Mouse (Mus musculus): ENCODE results near the gene Aplnr. TPM values are rescaled to one million over a fixed set of nuclear protein-coding genes. Genes with fewer than 3 reads are reported as not detected.

Aplnr gene
- polyA plus RNA-seq, 1 experiment from 2014 or later = 8.9 TPM

GRCm38 (mm10) chr2:85131724-85132123 is 4.3 kb upstream of the Aplnr start:
- no peak overlapping the region for H3K27ac ChIP-seq (ENCODE audit: low read depth, low read length)

GRCm38 (mm10) chr2:85132204-85132603 is 3.8 kb upstream of the Aplnr start:
- Histone ChIP-seq H3K4me3 (ENCODE audit: low read depth, low read length) (no peak overlapping the region), H3K36me3 (ENCODE audit: control insufficient read depth, insufficient read depth, low read length) (no peaks in the 10 kb centered on the region), H3K9ac (ENCODE audit: low read depth, low read length) (no peak overlapping the region), H3K27me3 (ENCODE audit: control insufficient read depth, insufficient read depth, low read length) (peaks cover 3% of the 10 kb centered on the region; the same call in 1 of the 2 replicates), H3K4me2 (no peak overlapping the region), H3K27ac (ENCODE audit: low read depth, low read length) (no peak overlapping the region), H3K9me3 (replicated peaks; ENCODE audit: control insufficient read depth, low read length) (no peaks in the 10 kb centered on the region), H3K4me1 (ENCODE audit: control insufficient read depth, insufficient read depth, low read length) (peaks cover 19% of the 10 kb centered on the region)
- 25% methylated on average over 2 of the region's 2 CpGs for WGBS (ENCODE audit: insufficient replicate concordance)
- no peak for ATAC-seq (replicated peaks; ENCODE audit: insufficient number of reproducible peaks, low FRiP score, low TSS enrichment)

More at GRCm38 (mm10) chr2:85131724-85132123, 4.3 kb upstream of the Aplnr start:
- no peak overlapping the region for H3K4me2 ChIP-seq
- no peaks in the 10 kb centered on the region for H3K27me3 ChIP-seq (ENCODE audit: control insufficient read depth, insufficient read depth, low read length)
- no peaks in the 10 kb centered on the region for H3K36me3 ChIP-seq (ENCODE audit: control insufficient read depth, insufficient read depth, low read length)
- no peaks in the 10 kb centered on the region for H3K9me3 ChIP-seq (replicated peaks; ENCODE audit: control insufficient read depth, low read length)
- H3K4me3 ChIP-seq (ENCODE audit: low read depth, low read length) = no peak overlapping the region
- no peak overlapping the region for H3K9ac ChIP-seq (ENCODE audit: low read depth, low read length)
- no peak; the same call in 1 of the 2 replicates for ATAC-seq (replicated peaks; ENCODE audit: insufficient number of reproducible peaks, low FRiP score, low TSS enrichment)
- H3K4me1 ChIP-seq (ENCODE audit: control insufficient read depth, insufficient read depth, low read length) = peaks cover 19% of the 10 kb centered on the region
- WGBS (ENCODE audit: insufficient replicate concordance) = 7% methylated on average over 1 of the region's 1 CpGs

GRCm38 (mm10) chr2:85135099-85135498 is 926 bp upstream of the Aplnr start:
- no peaks in the 10 kb centered on the region for H3K9me3 ChIP-seq (replicated peaks; ENCODE audit: control insufficient read depth, low read length)
- H3K9ac ChIP-seq (ENCODE audit: low read depth, low read length) = no peak overlapping the region
- 49% methylated on average over 1 of the region's 1 CpGs for WGBS (ENCODE audit: insufficient replicate concordance)
- no peak overlapping the region for H3K4me3 ChIP-seq (ENCODE audit: low read depth, low read length)
- ATAC-seq (replicated peaks; ENCODE audit: insufficient number of reproducible peaks, low FRiP score, low TSS enrichment) = no peak
- peaks cover 3% of the 10 kb centered on the region; the same call in 1 of the 2 replicates for H3K27me3 ChIP-seq (ENCODE audit: control insufficient read depth, insufficient read depth, low read length)
- H3K4me1 ChIP-seq (ENCODE audit: control insufficient read depth, insufficient read depth, low read length) = peaks cover 26% of the 10 kb centered on the region
- no peak overlapping the region for H3K27ac ChIP-seq (ENCODE audit: low read depth, low read length)
- H3K4me2 ChIP-seq = no peak overlapping the region
- H3K36me3 ChIP-seq (ENCODE audit: control insufficient read depth, insufficient read depth, low read length) = no peaks in the 10 kb centered on the region

GRCm38 (mm10) chr2:85136831-85137520 is 951 bp downstream of the Aplnr start:
- H3K36me3 ChIP-seq (ENCODE audit: control insufficient read depth, insufficient read depth, low read length) = no peaks in the 10 kb centered on the region
- ATAC-seq (replicated peaks; ENCODE audit: insufficient number of reproducible peaks, low FRiP score, low TSS enrichment) = no peak
- H3K27me3 ChIP-seq (ENCODE audit: control insufficient read depth, insufficient read depth, low read length) = peaks cover 3% of the 10 kb centered on the region; the same call in 1 of the 2 replicates
- H3K4me1 ChIP-seq (ENCODE audit: control insufficient read depth, insufficient read depth, low read length) = peaks cover 16% of the 10 kb centered on the region
- 51% methylated on average over 21 of the region's 21 CpGs for WGBS (ENCODE audit: insufficient replicate concordance)
- no peaks in the 10 kb centered on the region for H3K9me3 ChIP-seq (replicated peaks; ENCODE audit: control insufficient read depth, low read length)
- H3K4me3 ChIP-seq (ENCODE audit: low read depth, low read length) = no peak overlapping the region
- H3K27ac ChIP-seq (ENCODE audit: low read depth, low read length) = no peak overlapping the region
- H3K4me2 ChIP-seq = no peak overlapping the region
- H3K9ac ChIP-seq (ENCODE audit: low read depth, low read length) = no peak overlapping the region

- 29% methylated on average over 10 of the region's 10 CpGs for WGBS (ENCODE audit: insufficient replicate concordance)
- no peak overlapping the region for H3K4me2 ChIP-seq
- peaks cover 3% of the 10 kb centered on the region; the same call in 1 of the 2 replicates for H3K27me3 ChIP-seq (ENCODE audit: control insufficient read depth, insufficient read depth, low read length)
- H3K4me1 ChIP-seq (ENCODE audit: control insufficient read depth, insufficient read depth, low read length) = peaks cover 9% of the 10 kb centered on the region
- H3K9ac ChIP-seq (ENCODE audit: low read depth, low read length) = no peak overlapping the region
- H3K36me3 ChIP-seq (ENCODE audit: control insufficient read depth, insufficient read depth, low read length) = no peaks in the 10 kb centered on the region
- no peak for ATAC-seq (replicated peaks; ENCODE audit: insufficient number of reproducible peaks, low FRiP score, low TSS enrichment)
- H3K27ac ChIP-seq (ENCODE audit: low read depth, low read length) = no peak overlapping the region
- H3K4me3 ChIP-seq (ENCODE audit: low read depth, low read length) = no peak overlapping the region
- H3K9me3 ChIP-seq (replicated peaks; ENCODE audit: control insufficient read depth, low read length) = no peaks in the 10 kb centered on the region
Measured at GRCm38 (mm10) chr2:85137601-85138140, 1.6 kb downstream of the Aplnr start.

GRCm38 (mm10) chr2:85138143-85138542 is 2.1 kb downstream of the Aplnr start:
- Histone ChIP-seq H3K4me3 (ENCODE audit: low read depth, low read length) (no peak overlapping the region), H3K27me3 (ENCODE audit: control insufficient read depth, insufficient read depth, low read length) (peaks cover 3% of the 10 kb centered on the region; the same call in 1 of the 2 replicates), H3K4me1 (ENCODE audit: control insufficient read depth, insufficient read depth, low read length) (peaks cover 8% of the 10 kb centered on the region), H3K4me2 (no peak overlapping the region), H3K9ac (ENCODE audit: low read depth, low read length) (no peak overlapping the region), H3K9me3 (replicated peaks; ENCODE audit: control insufficient read depth, low read length) (no peaks in the 10 kb centered on the region), H3K36me3 (ENCODE audit: control insufficient read depth, insufficient read depth, low read length) (no peaks in the 10 kb centered on the region), H3K27ac (ENCODE audit: low read depth, low read length) (no peak overlapping the region)
- no peak for ATAC-seq (replicated peaks; ENCODE audit: insufficient number of reproducible peaks, low FRiP score, low TSS enrichment)
- 32% methylated on average over 2 of the region's 2 CpGs for WGBS (ENCODE audit: insufficient replicate concordance)

GRCm38 (mm10) chr2:85139393-85139792 is 3.4 kb downstream of the Aplnr start:
- Histone ChIP-seq H3K9ac (ENCODE audit: low read depth, low read length) (no peak overlapping the region), H3K36me3 (ENCODE audit: control insufficient read depth, insufficient read depth, low read length) (no peaks in the 10 kb centered on the region), H3K4me1 (ENCODE audit: control insufficient read depth, insufficient read depth, low read length) (peaks cover 8% of the 10 kb centered on the region), H3K9me3 (replicated peaks; ENCODE audit: control insufficient read depth, low read length) (no peaks in the 10 kb centered on the region), H3K4me2 (no peak overlapping the region; the same call in 1 of the 2 replicates), H3K27ac (ENCODE audit: low read depth, low read length) (no peak overlapping the region), H3K4me3 (ENCODE audit: low read depth, low read length) (no peak overlapping the region), H3K27me3 (ENCODE audit: control insufficient read depth, insufficient read depth, low read length) (peaks cover 3% of the 10 kb centered on the region; the same call in 1 of the 2 replicates)
- WGBS (ENCODE audit: insufficient replicate concordance) = 22% methylated on average over 4 of the region's 4 CpGs
- ATAC-seq (replicated peaks; ENCODE audit: insufficient number of reproducible peaks, low FRiP score, low TSS enrichment) = no peak

GRCm38 (mm10) chr2:85139846-85140245 is 3.8 kb downstream of the Aplnr start:
- Histone ChIP-seq H3K4me1 (ENCODE audit: control insufficient read depth, insufficient read depth, low read length) (peaks cover 8% of the 10 kb centered on the region), H3K27me3 (ENCODE audit: control insufficient read depth, insufficient read depth, low read length) (peaks cover 3% of the 10 kb centered on the region; the same call in 1 of the 2 replicates), H3K4me2 (no peak overlapping the region; the same call in 1 of the 2 replicates), H3K9ac (ENCODE audit: low read depth, low read length) (no peak overlapping the region), H3K4me3 (ENCODE audit: low read depth, low read length) (no peak overlapping the region), H3K9me3 (replicated peaks; ENCODE audit: control insufficient read depth, low read length) (no peaks in the 10 kb centered on the region), H3K36me3 (ENCODE audit: control insufficient read depth, insufficient read depth, low read length) (no peaks in the 10 kb centered on the region), H3K27ac (ENCODE audit: low read depth, low read length) (0 out of 2 replicates have a peak overlapping the region, but pooled peaks have one; percentile 25)
- WGBS (ENCODE audit: insufficient replicate concordance) = 26% methylated on average over 7 of the region's 7 CpGs
- ATAC-seq (replicated peaks; ENCODE audit: insufficient number of reproducible peaks, low FRiP score, low TSS enrichment) = no peak

All from heart, embryonic 11.5 days (tissue).